Mouse (Mus musculus) ES-E14 (cell line): ENCODE measurements around the gene Zcchc7.

Source experiments
- CHD2 ChIP-seq: IDR thresholded peaks from 2 replicates; pipeline ENCODE4 v1.6.1; 2014; ENCODE audit warnings: mild to moderate bottlenecking, low read depth, low read length, inconsistent platforms
- ZC3H11A ChIP-seq: IDR thresholded peaks from 2 replicates; pipeline ENCODE4 v1.6.1; 2012; ENCODE audit warnings: low read depth, mild to moderate bottlenecking, inconsistent platforms, low read length, borderline replicate concordance
- ZNF384 ChIP-seq: IDR thresholded peaks from 2 replicates; pipeline ENCODE4 v1.6.1; 2012; ENCODE audit warnings: low read depth, low read length, inconsistent platforms

DNA sequence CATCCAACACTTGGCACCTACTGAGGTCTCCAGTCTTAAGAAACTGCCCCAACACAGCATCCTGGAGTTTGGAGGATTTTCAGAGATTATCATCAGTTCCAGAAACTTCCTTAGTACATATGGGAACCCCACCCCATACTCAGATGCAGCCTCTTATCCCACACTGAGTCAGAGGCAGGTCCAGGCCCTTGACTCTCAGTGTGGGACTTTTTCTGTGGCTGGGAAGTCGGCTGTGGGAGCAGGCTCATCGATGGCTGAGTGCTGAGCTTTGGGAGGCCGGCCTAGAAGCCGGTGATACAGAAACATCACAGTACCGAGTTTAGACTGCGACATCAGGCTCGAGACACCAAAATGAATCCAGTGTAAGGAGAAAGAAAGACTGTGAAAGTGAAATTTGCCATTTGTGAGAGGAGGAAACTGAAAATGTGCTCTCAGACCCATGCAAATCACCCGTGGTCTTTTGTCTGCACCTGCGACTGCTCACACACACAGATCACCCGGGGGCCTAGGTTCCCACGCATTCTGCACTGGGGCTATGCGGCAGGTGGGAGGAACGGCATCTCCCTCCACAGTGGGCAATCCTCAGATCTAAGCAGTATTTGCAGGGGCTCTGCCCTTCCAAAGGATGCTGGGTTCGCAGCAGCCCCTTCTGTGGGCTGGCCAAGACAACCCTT is 184.0 kb downstream of the Zcchc7 start:
- TF ChIP-seq ZNF384: no peak
- TF ChIP-seq CHD2: no peak
- no peak for TF ChIP-seq ZC3H11A
